Mouse (Mus musculus) v-Abl transformed pro-B cells (cell line): ENCODE data around the gene Ell2.

Source experiments
- in situ Hi-C, 2 experiments: fragments of 400-800 bp; cut with MboI; formaldehyde crosslinking; loops; one replicate each; pipeline ENCODE4 v1.15.1; 2025; ENCODE audit not compliant: unreplicated experiment in 2 of 2

Ell2 gene

DNA sequence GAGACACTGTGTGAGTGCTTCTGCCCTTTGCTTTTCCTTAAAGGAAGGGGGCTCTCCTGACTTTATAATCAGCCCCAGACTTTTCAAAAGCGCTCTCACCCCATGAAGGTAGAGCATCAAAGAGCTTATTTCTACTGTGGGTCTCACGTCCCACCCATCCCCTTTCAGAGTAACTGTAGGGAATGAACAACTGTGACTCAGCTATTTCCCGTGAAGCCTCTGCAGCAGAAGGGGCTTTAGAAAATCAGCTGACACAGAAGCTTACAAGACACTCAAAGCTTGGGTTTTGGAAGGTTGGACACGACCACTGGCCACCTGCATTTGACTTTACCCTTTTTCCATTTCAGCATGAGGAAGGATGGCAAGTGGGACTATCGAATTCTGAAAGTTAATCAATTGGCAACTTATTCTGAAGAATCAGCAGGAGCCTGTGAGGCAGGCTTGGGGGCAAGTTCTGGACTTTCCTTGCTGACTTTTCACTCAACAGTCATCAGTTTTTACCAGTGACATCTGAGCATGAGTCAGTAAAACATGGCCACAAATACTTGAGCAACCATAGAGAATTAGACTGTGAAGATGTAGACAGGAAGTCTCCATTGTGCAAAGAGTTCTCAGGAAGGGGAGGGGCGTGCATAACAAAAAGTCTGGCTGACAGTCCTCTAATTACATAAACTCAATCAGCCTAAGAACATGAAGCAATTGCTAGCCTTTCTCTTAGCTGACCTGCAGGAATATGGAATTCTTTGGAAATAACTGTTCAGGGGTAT is 87.5 kb downstream of the Ell2 start:
- in situ Hi-C loops = loop anchor here in 1 of 2 experiments (10.0 to 25.0 kb wide), 2 partner anchors 257 to 929 kb away; no protein-coding TSS in a partner anchor

DNA sequence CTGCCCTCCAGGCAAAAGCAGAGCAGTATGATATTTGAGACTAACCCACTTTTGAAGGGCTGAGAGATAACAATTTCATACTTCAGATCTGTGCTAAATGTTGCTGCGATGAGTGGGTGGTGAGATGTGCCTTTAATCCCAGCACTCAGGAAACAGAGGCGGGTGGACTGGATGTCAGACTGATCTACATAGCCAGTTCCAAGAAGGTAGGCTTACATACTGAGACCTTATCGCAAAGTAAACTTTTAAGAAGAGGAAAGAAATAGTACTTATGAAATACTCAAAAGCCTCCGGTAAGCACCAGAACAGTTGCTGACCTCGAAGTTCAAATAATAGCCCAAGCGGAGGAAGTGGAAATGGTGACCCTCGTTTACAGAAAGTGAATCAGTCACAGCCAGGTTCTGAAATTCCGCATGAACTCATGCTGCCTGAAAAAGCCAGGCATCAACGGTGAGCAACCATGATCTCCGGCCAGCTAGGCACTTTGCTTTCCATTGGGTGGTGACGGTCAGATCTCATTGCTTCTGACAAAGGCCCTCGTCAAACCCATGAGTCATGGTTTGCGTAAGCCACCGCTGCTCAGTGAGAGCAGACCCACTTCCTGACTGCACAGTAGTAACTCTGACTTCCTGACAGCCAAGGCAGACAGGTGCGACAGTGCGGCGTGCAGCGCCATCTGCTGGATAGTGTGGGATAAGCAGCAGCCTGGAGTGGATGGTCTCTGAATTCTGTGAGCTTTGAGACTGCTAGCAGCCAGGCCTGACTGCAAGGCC is 91.0 kb downstream of the Ell2 start:
- in situ Hi-C loops = loop anchor here (5.0 to 25.0 kb wide), 5 partner anchors 80 to 933 kb away; partner anchors contain the start of gene Ell2 (in 1 of the 2)

DNA sequence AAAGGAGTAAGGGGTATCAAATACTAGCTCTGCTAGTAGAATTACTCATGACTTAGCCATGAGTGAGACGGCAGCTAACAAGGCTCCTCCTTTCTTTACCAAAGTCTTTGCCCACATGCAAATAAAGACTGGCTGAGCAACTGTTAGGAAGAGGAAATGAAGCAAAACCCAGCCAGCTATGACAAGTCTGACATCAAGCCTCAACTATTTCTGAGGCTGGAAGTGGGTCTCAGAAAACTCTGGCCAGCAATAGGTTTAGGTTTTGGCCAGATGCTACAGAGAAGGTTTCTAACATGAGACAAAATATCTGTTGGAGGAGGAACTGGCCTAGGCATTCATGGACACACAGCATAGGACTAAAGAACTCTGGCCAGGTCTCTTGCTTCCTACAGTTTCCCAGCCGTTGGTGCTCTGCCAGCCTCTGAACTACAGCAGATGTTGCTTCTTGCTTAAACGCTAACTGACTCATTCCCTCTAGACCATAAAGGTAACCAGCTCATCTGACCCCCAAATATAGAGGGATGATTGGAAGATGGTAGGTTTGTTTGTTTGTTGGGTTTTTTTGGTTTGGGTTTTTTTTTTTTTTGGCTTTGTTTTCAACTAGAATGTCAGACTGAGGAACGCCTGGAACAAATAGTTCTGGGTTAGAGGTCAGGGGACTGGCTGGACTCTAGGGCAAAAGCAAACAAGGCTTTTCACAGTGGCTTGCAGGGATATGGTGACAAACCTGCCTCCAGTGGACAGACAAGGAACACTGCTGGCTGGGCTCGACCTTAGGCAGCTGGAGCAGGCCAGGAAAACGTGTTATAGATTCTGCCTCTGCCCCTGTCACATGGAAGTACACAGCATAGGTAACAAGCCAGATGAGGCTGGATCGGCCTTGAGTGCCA is 92.1 kb downstream of the Ell2 start:
- in situ Hi-C loops = loop anchor here (5.0 to 25.0 kb wide), 5 partner anchors 79 to 934 kb away; partner anchors contain the start of gene Ell2 (in 1 of the 2)

DNA sequence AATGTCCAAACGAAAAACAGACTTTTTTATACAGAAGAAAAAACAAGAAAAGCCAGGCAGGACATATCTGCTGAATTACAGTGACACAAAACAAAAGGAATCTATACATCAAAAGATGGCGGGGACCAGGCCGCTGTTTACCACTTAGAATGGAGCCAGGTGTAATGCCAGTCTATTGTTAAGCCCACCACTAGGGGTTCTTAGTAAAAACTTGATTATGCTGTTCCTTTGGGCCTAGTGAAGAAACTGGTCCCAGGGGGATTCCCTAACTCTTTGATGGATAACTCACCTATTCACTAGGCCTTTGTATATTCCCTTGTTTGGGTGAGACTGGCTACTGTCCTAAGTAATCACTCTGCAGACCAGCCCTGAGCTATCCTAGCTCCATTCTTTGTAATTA is 92.9 kb downstream of the Ell2 start:
- in situ Hi-C loops = loop anchor here (5.0 to 25.0 kb wide), 5 partner anchors 78 to 935 kb away; partner anchors contain the start of gene Ell2 (in 1 of the 2)

DNA sequence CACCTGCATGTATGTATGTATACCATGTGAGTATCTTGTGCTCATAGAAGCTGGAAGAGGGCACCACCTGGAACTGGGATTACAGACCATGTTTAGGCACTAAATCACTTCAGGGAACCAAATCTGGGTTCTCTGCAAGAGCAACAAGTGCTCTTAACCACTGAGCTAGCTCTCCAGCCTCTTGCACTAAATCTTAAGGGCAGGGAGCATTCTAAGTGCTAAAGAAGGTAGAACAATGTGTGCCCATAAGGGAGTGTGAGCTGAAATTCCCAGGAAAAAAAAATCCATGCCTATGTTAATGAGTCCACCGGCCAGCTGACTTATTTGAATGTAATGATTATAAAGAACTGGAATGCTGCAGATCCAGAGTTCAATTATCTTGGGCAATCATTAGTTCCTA is 101.4 kb downstream of the Ell2 start:
- in situ Hi-C loops = no loop called here

DNA sequence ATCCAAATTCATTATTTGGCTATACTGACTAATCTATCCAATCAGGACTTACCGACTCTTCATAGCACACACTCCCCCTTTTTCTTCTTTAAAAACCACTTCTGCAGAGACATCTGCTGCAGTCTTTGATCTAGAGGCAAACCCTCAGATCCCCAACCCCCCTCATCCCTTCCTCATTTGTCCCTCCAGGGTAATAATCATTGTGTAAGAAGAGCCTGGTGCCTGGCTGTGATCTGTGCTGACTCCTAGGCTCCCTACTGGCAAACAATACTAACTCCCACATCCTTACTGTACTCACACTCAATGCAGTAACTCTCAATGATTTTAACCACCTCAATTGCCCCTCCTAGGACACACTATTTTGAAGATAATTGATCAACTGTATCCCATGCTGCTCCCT is 103.4 kb downstream of the Ell2 start:
- in situ Hi-C loops = no loop called here

- in situ Hi-C loops = no loop called here
Observed at GRCm38 (mm10) chr13:75817183-75817582, 110.6 kb downstream of the Ell2 start.

DNA sequence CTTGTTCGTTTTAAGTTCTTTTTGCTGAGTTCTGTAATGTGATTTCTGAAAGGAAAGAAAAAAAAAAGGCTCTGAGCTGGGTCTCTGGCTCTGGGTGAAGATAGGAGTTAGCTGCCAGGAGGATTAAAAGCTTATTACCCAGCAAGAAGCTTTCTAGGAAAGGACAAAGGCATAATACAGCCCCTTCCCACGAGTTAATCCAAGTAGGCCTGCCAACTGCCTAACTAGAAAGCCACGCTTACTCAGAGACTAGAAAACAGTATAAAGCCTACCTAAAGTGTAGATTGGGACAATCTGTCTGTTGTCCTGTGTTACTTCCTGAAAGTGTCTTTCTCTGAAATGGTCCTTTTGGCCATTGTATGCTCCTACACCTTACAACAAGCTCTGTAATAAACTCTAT is 111.9 kb downstream of the Ell2 start:
- in situ Hi-C loops = no loop called here

GRCm38 (mm10) chr13:75818945-75819706 is 112.6 kb downstream of the Ell2 start:
- in situ Hi-C loops = no loop called here

DNA sequence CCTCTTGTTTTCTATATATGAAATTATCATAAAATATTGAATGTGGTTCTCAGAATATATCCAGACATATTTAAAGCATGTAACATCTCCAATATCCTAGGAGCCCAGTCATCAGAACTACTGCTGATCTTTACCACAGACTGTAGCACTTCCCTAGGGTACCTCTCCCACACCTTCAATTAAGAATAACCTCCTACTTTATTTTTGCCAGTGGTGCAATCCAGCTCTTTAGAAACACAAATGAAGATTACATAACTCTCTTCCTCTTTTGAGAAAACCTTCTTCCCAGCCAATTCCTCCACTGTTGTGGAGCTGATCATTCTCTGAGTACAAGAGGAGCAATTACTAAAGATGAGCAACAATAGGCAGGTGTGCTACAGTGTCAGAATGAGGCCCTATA is 113.3 kb downstream of the Ell2 start:
- in situ Hi-C loops = no loop called here
